Mouse (Mus musculus) urinary bladder, postnatal 14 days (tissue): ENCODE measurements around the gene Nr4a3.

ENCODE experiments used
- DNase-seq: peaks from one replicate; pipeline ENCODE4 v3.0.0; 2021; ENCODE audit warnings: low spot score

Nr4a3 gene

GRCm38 (mm10) chr4:48044491-48045211 lies at the start of gene Nr4a3:
Gene Nr4a3 (plus strand): TSS chr4:48045153.
- DNase-seq, result peak; percentile 85

GRCm38 (mm10) chr4:48002969-48003368 lies 42.0 kb upstream of the Nr4a3 start:
- DNase-seq, result peak; percentile 9

DNA sequence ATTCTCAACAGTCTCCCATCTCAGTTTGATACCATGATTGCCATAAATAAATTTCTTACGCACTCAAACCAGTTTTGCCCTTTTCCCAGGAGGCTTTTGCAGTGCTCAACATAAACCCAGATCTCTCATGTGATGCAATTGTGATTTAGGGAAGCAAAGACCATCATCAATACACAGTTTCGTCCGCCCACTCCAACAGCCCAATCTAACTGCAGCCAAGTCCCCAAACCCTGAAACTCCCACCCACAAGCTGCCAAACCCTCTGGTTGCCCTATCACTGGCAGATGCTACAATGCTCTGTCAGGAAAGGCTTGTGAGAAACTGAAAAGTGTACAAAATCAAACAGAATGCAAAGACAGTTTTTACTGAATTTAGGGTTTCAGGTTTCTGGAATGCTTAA lies 41.5 kb upstream of the Nr4a3 start:
- DNase-seq, result no peak

DNA sequence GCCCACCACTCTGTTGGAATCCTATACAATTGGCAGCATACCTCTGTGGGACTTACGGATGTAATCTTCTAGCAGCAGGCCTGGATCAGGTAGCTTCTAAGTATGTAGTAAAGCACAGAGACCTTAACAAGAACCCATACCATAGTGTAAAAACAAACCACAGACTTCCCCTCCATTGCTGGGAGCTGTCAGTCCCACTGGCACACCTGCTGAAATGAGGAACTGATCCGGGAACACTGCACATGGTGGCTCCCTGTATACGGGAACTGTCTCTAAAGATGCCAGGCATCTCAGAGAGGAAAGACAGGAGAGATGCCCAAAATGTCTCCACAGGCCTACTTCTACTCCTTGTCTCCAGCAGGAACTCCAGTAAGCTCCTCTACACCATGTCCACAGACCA lies 38.6 kb upstream of the Nr4a3 start:
- no peak for DNase-seq

DNA sequence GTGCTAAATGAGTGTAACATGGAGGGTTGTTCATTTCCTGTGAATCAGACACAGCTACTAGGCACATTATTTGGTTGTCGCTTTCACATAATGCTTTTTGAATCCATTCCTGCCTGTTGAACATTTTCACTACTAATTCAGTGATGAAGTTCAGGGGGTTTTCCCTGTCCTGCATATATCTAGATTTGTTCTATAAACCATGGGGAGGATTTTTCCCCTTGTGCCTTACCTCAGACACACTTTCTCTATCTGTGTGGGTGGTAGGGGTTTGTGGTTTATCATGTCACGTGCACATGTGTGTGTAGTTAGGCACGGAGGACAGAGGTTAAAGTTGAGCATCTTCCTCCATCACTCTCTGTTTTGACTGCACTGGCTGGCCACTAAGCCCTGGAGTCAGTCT lies 32.7 kb upstream of the Nr4a3 start:
- DNase-seq, result no peak

DNA sequence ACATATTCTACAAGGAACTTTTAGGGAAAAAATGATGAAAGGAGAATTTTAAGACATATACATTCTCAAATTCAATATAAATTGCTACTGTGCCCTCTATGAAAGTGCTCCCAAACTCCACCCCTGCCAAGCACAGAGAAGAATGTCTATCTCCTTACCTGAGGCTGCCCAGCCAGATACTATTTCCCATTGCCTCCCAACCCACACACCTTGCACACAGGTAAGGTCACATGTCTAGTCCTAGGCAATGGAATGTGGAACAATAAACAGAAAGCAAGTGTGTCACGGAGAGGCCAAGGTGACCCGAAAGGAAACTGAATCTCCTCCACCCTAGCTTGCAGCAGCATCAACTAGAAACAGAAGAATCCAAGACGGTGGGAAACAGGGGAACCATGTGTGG lies 22.0 kb upstream of the Nr4a3 start:
- no peak for DNase-seq

DNA sequence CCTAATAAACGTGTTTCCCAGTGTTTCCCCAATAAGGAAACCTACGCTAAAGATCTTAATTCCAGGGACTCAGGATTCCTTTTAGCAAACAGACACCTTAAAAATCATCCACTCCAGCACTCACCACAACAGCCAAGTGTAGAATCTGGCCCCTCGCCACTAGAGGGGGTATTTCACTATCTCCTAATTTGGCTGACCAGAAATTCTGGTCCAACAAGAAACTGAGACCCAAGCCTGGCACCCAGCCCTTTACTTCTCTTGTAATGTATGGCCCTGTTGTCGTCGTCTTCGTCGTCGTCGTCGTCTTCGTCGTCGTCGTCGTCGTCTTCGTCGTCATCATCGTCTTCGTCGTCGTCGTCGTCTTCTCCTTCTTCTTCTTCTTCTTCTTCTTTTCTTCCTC lies 15.3 kb upstream of the Nr4a3 start:
- DNase-seq, result peak; percentile 44

DNA sequence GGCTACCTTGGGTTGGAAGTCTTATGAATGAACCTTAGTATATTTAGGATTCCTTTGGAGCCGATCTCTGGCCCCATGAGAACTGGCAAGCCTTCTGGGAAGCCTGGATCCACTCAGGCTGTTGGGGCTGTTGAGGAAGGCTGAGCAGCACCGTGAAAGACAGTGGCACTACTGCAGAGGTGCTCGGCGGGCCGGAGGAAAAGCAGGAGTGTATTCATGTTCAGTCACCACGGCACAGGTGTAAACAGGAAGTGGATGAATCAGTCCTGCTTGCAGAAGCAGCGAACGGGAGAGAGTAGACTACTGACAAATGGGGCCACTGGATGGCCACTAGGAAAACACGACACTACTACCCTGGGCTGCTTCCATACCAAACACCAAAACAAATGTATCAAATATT lies 10.7 kb upstream of the Nr4a3 start:
- DNase-seq, result no peak

DNA sequence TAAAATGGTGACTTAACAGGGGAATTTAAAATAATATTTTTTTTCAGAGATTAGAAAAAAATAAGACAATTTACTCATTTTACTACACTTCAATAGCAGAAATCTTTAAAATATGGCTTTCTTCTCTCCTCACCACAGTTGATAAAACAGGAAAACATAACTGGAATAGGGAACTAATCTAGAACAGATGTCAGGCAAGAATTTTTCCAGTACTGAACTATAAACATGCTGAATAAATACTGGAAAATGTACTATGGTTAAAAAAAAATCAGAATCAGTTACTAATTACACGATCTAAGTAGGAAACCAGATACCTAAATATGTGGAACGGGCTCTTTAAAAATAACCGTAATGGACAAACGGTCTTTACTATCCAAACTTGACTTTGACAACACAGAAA lies 7.3 kb upstream of the Nr4a3 start:
- no peak for DNase-seq

DNA sequence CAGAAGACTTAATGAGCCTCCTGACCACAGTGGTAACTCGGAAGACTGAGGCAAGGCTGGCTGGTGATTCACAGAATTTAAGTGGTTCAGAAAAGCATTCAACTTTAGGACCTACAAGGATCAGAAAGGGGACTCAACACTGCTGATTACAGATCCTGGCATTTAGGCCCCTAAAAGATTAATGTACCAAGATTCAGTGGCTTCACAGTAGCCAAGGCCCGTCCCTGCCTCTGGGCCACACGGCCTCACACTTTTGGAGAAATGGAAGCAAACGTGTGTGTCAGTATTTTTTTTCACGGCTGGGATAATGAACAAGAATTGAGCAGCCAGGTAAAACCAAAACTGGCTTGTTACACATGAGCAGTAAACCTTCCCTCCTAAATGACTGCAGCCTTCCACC lies 6.1 kb upstream of the Nr4a3 start:
- DNase-seq, result no peak

GRCm38 (mm10) chr4:48039736-48040135 lies 5.2 kb upstream of the Nr4a3 start:
- no peak for DNase-seq

GRCm38 (mm10) chr4:48042466-48042785 lies 2.5 kb upstream of the Nr4a3 start:
- no peak for DNase-seq

GRCm38 (mm10) chr4:48042786-48043701 lies 1.9 kb upstream of the Nr4a3 start:
- DNase-seq, result peak; percentile 94

DNA sequence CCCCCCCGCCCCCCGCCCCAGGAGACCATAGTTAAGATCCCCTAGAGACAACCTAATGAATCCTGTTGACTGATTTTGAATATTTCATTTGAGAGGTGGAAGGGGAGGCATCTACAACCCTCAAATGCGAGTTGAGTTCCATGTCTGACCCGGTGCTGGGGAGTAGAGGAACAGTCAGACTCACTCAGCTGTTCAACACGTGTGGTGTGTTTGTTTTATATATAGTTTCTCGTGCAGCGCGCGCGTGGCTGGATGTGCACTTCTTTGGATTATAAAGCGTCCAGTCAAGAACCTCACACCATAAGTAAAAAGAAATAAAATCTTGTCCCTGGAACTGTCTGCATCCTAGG lies 837 bp upstream of the Nr4a3 start:
- DNase-seq, result no peak

DNA sequence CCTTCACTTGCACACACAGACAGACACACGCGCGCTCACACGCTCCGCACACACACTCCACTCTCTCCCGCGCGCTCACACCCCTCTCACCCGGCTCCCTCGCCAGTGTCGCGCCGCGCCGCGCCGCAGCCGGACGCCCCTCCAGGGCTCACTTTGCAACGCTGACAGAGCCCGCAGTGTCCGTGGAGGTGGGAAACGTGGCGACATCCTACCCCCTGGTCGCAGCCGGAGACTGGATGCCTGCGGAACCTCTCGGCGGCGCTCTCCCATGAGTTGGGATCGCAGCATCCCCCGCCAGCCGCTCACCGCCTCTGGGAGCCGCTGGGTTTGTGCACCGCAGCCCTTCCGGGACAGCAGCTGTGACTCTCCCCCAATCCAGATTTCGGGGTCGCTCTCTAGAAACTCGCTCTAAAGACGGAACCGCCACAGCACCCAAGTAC lies 348 bp downstream of the Nr4a3 start:
- peak; percentile 11 for DNase-seq

DNA sequence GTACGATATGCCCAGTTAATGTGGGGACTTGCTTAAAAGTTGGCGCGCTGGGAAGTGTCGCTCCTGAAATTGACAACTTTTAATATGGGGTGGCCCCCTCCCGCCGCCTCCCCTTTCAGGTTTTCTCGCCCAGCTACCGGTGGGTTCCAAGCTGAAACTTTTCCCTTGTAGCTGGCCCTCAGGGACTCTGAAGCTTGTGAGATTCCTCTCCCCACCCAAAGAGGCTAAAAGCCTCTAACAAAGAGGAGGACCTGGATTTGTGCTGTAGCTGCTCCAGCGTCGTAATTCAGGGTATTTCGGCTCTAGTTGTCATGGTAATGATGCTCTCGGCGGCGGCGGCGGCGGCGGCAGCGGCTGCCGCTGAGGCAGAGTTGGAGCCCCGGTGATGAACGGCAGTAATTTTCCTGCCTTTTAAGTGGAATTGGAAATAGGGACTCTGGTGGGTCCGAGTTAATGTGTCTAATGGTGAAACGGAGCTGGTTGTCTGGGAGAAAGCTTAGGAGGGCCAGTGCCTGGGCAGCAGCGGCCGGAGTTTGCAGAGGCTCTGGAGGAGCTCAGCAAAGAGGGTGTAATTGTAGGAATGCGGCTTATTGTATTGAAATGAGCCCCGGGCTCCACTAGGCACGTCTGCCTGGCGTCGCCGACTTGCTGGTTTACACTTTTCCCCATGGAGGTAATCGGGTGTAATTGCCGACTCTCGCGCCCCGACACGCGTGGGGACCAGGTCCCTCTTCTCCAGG lies 938 bp downstream of the Nr4a3 start:
- no peak for DNase-seq

GRCm38 (mm10) chr4:48046461-48046901 lies 1.5 kb downstream of the Nr4a3 start:
- DNase-seq, result no peak

DNA sequence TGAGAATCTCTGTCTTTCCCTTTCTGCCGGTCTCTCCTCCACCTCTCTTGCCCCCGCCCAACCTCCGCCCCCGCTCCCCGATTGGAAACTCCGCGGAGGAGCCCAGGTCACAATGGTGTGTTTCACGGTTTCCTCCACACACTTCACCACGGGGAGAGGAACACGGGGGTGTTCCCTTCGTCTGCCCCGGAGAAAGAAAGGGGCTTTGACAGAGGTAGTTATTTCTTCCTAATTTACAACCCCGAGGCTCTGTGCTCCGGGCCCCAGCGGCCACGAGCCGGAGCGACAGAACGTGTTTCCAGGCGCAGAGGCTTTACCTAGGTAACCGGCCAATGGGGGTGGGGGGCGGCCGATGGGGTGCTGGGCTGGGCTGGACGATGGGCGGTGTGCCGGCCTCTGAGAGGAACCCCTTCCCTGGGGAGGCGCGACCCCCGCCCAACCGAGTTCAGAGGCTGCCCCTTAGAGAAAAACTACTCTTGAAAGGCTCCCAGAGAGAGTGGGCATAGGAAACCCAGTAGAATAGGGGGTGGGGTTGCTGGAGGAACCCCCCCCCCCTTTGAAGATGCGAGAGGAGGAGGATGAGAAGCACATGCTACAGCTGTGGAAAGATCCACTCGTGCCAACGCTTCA lies 2.3 kb downstream of the Nr4a3 start:
- DNase-seq, result peak; percentile 31

- peak; percentile 34 for DNase-seq
These were observed 2.9 kb downstream of the Nr4a3 start for GRCm38 (mm10) chr4:48047766-48048371.

- no peak for DNase-seq
These were observed 3.7 kb downstream of the Nr4a3 start for GRCm38 (mm10) chr4:48048456-48049315.

DNA sequence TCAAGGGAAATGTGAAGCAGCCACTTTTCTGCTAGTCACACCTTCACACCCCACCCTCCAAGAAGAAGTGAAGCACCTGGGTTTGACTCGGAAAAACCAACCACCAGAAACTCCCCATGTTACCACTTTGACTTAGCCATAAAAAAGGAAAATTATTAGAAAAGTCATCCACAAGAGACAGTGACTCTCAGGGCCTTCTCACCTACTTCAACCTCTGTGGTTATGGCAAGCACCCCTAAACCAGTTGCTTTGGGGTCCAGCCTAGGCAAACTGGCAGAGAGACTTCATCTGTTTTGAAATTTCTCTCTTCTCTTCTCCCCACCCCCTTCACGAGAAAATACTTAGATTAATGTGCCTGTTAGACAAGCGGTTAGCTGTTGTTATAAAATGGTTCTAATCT lies 5.1 kb downstream of the Nr4a3 start:
- DNase-seq, result no peak
